Mouse (Mus musculus) sigmoid colon, adult 10 weeks (tissue): ENCODE results near the gene Mpg. TPM values are rescaled to one million over a fixed set of nuclear protein-coding genes. Genes with fewer than 3 reads are reported as not detected.

Experiments
- polyA plus RNA-seq: library from polyadenylated mRNA; stranded (reverse); fragments of 350-450 nt; fragmentation: Illumina TruSeq; extraction: RNeasy Lipid Tissue Mini Kit (QIAGEN cat#74804); gene quantifications from one replicate; pipeline ENCODE4 v1.2.3, GENCODE M21; 2014; ENCODE audit warnings: low read depth, low replicate concordance

Mpg gene
- polyA plus RNA-seq, result 6.3 TPM

GRCm38 (mm10) chr11:32226124-32226871, at the start of gene Mpg:
Gene Mpg (plus strand): TSS chr11:32226505.

DNA sequence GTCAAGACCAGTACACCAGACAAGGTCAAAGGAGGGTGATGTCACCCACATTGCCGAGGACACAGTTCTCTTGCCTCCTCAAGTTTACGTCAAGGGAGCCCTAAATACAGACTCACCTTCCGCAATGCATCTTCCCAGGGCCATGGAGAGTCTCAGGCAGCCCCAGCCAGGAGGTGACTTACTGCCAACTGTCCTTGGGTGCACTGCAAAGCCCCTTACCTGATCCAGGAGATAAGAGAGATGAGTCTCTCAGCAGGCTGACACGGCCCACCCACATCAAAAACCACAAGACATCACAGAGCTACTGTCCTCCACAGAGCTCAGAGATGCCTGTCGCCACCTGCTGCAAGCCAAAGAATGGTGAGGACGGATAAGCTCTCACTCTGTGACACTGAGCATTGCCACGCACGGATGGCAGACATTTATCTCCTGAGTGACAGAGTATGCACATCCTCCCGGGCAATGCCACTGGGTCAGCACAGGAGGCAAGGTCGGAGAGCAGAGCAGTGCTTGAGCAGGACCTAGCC, 26.2 kb upstream of the Mpg start, which contains the start of gene Il9r:
TSS of gene Il9r (minus strand) at position 205 of the 527 bp plus-strand sequence.

GRCm38 (mm10) chr11:32205058-32205873, 21.0 kb upstream of the Mpg start, which contains the start of gene Snrnp25:
Gene Snrnp25 (plus strand): TSS chr11:32205415.

DNA sequence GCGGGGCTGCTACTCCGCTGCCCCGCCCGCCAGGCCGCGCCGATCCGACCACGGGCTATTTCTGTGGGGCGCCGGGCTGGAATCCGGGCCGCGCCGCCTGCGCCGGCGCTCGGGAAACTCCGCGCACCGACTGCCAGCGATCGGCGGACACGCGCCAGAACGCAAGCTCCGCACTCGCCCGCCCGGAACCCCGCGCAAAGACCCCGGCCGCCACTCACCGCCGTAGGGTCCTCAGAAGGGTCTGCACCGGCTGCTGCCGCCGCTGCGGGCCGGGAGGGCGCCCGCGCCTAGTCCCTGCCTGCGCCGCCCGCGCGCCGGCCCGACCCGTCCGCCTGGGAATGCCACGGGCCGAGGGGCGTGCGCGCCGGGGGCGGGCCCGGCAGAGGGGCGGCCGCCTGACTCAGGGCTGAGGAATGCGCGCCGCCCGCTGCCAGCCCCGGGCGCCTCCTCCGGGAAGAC, 4.3 kb upstream of the Mpg start, which contains the start of gene Rhbdf1:
TSS of gene Rhbdf1 (minus strand) at position 350 of the 459 bp plus-strand sequence.

GRCm38 (mm10) chr11:32267188-32267884, 41.0 kb downstream of the Mpg start, which contains the start of gene Nprl3:
Gene Nprl3 (minus strand): TSS chr11:32267707.

GRCm38 (mm10) chr11:32276347-32276746, 50.0 kb downstream of the Mpg start, which contains the start of gene Hba-x:
Gene Hba-x (plus strand): TSS chr11:32276400.

Other genes with a start within 250 kb of the Mpg start
- gene Nsg2, start 226.0 kb upstream of the Mpg start, polyA plus RNA-seq, result 12.0 TPM
- 0.98 TPM for gene Il9r, start 26.2 kb upstream of the Mpg start, polyA plus RNA-seq
- gene Snrnp25, start 21.1 kb upstream of the Mpg start, polyA plus RNA-seq, result 5.9 TPM
- 0.28 TPM for gene Rhbdf1, start 4.2 kb upstream of the Mpg start, polyA plus RNA-seq
- 4.0 TPM for gene Nprl3, start 41.2 kb downstream of the Mpg start, polyA plus RNA-seq
- not detected for gene Hba-x, start 49.9 kb downstream of the Mpg start, polyA plus RNA-seq
- not detected for gene Hba-a1, start 57.0 kb downstream of the Mpg start, polyA plus RNA-seq
- gene Hbq1b, start 60.5 kb downstream of the Mpg start, polyA plus RNA-seq, result not detected
- gene Hba-a2, start 70.0 kb downstream of the Mpg start, polyA plus RNA-seq, result 57.1 TPM
- not detected for gene Hbq1a, start 73.6 kb downstream of the Mpg start, polyA plus RNA-seq
- 2.2 TPM for gene Sh3pxd2b, start 121.3 kb downstream of the Mpg start, polyA plus RNA-seq
- 3.7 TPM for gene Ubtd2, start 228.9 kb downstream of the Mpg start, polyA plus RNA-seq